Mouse (Mus musculus): ENCODE results near the gene Rnase1. TPM values are rescaled to one million over a fixed set of nuclear protein-coding genes. Genes with fewer than 3 reads are reported as not detected.

Rnase1 gene
- total and polyA plus RNA-seq, 3 experiments, result 0.07 TPM; not detected in 2

- no peak for TF ChIP-seq POLR2AphosphoS2 (IDR thresholded peaks at IDR 0.05; ENCODE audit: low read length)
- no peak for TF ChIP-seq KAT2A (conservative IDR thresholded peaks at IDR 0.05; ENCODE audit: low read depth, low read length)
- peak in 1 of 2 experiments; percentile 50; a peak in 2 of 4 replicates for TF ChIP-seq EP300 (IDR thresholded peaks at IDR 0.05; ENCODE audit: low read depth in 1 of 2, low read length in 2 of 2)
- no peak for TF ChIP-seq USF2 (IDR thresholded peaks at IDR 0.05; ENCODE audit: borderline replicate concordance in 1 of 2, insufficient read depth in 1 of 2, low read depth in 1 of 2, low read length in 2 of 2)
- 0 out of 2 replicates have a peak, but pooled peaks have one; percentile 37 for TF ChIP-seq HCFC1 (IDR thresholded peaks at IDR 0.05; ENCODE audit: low read depth, low read length)
- TF ChIP-seq SMC3 (IDR thresholded peaks at IDR 0.05; ENCODE audit: low read depth, low read length), result no peak
- no peak for TF ChIP-seq POLR2AphosphoS5 (IDR thresholded peaks at IDR 0.05; ENCODE audit: borderline replicate concordance, low read depth, low read length)
- no peak for TF ChIP-seq CHD2 (IDR thresholded peaks at IDR 0.05; ENCODE audit: low read length)
- no peak for TF ChIP-seq RAD21 (IDR thresholded peaks at IDR 0.05; ENCODE audit: low read depth, low read length)
- peak; percentile 90 for TF ChIP-seq ZNF384 (IDR thresholded peaks at IDR 0.05; ENCODE audit: low read depth, low read length)
- peak; percentile 29; the same call in 1 of the 2 replicates for TF ChIP-seq SIN3A (IDR thresholded peaks at IDR 0.05; ENCODE audit: low read length)
- TF ChIP-seq MEF2A (IDR thresholded peaks at IDR 0.05; ENCODE audit: extremely low read depth, insufficient replicate concordance, low read depth, low read length, poor library complexity, severe bottlenecking), result no peak
- TF ChIP-seq MXI1 (IDR thresholded peaks at IDR 0.05; ENCODE audit: low read depth, low read length), result no peak
- no peak for TF ChIP-seq MYC (IDR thresholded peaks at IDR 0.05; ENCODE audit: low read depth, low read length)
- TF ChIP-seq UBTF (IDR thresholded peaks at IDR 0.05; ENCODE audit: borderline replicate concordance, insufficient read depth, low read depth, low read length), result no peak
- TF ChIP-seq TCF12 (IDR thresholded peaks at IDR 0.05; ENCODE audit: low read depth, low read length), result no peak
- no peak for TF ChIP-seq BHLHE40 (IDR thresholded peaks at IDR 0.05; ENCODE audit: borderline replicate concordance, low read depth, low read length)
- 0 out of 2 replicates have a peak, but pooled peaks have one; percentile 2 for TF ChIP-seq ELF1 (IDR thresholded peaks at IDR 0.05; ENCODE audit: low read depth, low read length)
- TF ChIP-seq JUND (IDR thresholded peaks at IDR 0.05; ENCODE audit: low read depth, low read length), result no peak
- TF ChIP-seq ZC3H11A (IDR thresholded peaks at IDR 0.05; ENCODE audit: low read depth, low read length), result no peak
- peak; percentile 70 for TF ChIP-seq CHD1 (IDR thresholded peaks at IDR 0.05; ENCODE audit: low read depth, low read length)
Measured at GRCm38 (mm10) chr14:51128775-51129623, 17.6 kb downstream of the Rnase1 start (continued).

Data from MEL (cell line).